Mouse (Mus musculus): ENCODE results near the gene Sstr5.
A peak's percentile ranks its signal among the peaks of the same experiment; 100 is the strongest.

Sstr5 gene

DNA sequence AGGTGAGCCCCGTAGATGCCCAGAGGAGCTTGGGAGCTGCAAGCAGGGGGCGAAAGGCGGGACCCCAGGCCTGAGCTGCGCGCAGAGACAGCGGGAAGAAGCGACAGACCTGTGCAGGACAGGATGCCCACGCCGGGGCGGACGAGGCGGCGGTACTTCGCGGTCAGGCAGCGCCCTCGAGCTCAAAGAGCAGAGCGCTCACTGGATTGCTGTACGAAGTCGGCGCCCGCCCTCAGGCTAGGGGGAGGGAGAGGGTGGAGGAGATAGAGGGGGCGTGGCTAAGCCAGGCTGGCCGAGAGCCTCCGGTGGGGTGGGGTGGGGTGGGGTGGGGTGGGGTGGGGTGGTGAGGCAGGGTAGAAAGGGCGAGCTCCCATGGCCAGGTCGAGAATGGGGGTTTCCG is at the start of gene Sstr5:
TSS of gene Sstr5 (minus strand) at position 276 of the 400 bp plus-strand sequence.
- peak; percentile 47 to 49 for DNase-seq

DNA sequence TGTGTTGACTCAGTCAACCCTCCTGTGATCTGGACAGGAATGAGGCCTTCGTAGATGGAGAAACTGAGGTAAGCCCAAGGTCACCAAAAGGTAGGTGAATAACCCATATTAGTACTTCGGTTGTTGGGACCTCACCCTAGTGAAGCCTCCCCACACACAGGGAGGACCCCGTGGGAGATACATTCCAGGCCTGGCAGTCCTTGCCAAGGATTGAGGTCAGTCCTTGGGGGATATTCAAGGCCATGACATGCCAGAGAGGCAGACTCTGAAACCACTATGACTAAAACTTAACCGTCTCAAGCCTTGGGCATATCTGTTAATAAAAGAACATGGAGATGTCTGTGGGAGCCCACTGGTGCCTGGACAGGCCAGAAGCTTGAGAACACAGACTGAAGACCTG is 44.7 kb upstream of the Sstr5 start:
- DNase-seq = no peak

DNA sequence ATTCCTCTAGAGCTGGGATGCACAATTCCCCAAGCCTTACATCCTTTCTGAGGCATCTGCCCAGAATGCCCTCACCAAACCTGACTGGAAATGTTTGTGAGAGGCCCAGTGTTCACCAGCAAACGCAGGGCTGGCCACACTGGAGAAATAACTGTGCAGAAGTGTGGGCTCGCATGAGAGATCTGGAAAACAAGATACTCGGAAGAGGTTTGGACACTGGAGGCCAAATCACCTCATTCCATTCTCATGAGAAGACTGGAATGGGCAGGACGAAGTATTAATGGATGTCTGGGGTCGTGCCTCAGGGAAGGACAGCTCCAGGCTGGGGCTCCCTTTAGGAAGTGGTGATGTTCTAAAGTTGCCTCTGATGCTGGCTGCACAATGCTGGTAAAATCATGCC is 43.6 kb upstream of the Sstr5 start:
- no peak for DNase-seq

DNA sequence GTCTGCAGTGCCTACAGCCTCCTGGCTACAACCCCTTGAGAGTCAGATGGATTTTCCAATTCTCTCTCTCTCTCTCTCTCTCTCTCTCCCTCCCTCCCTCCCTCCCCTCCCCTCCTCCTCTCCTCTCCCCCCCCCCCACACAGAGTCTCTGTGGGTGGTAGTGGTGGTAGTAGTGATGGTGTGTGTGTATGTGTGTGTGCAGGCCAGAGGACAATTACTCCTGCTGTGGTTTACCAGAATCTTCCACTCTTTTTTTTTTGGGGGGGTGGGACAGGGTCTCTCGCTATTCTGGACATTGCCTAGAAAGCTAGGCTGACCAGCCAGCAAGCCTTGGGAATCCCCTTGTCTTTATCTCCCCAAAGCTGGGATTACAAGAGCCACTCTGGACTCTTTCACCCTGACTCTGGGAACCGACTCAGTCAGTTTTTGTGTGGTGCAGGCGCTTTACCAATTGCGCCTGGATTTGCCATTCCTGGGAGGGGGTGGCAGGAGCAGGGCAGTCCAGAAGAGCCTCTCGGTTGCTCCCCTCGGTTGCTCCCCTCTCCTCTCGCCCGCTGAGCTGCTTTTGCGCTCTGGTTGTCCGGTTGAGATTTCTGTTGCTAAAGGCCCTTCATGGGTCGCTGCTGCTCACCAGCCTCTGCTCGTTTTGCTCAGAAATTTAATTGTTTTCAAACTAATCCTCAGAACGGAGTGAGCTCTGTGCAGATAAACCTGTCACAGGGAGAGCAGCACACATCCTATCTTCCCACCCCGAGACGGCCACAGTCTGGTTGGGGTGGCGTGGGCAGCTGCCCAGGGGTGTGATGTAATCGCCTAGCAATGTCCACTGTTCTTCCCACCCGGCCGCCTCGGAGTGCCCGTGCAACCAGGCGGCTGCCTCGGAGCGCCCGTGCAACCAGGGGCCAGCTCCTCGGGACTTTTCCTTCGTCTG is 42.1 kb upstream of the Sstr5 start:
- peak; percentile 66 to 74 for DNase-seq

DNA sequence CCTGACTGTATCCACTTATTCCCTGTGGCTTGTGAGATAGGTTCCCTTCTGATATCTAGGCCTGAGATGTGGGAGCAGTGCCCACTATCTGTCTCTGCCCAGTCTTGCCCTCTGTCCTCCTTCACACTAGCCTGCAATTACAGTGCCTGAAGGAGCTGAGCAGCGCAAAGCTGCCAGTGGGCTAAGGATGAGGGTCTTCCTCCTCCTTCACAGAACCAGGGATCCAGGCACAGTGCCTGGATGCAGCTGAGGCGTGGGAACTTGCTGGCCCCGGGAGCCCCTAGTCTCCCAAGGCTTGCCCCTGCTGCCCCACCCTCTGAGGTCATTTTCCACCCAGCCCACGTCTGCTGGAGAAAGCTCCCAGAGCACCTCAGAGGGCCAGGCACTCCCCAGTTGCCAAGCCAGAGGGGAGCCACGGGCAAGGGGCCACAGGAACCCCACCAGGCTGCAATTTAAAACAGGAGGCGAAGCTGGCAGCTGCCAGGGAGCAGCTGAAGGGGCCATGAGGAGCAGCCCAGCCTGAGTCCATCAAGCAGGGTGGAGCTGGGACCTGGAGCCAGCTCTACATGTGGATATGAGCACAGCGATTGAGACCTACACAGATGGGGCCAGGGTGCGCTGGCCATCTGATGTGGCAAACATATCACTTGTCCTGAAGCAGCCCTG is 33.4 kb upstream of the Sstr5 start:
- peak; percentile 52 to 77 for DNase-seq

DNA sequence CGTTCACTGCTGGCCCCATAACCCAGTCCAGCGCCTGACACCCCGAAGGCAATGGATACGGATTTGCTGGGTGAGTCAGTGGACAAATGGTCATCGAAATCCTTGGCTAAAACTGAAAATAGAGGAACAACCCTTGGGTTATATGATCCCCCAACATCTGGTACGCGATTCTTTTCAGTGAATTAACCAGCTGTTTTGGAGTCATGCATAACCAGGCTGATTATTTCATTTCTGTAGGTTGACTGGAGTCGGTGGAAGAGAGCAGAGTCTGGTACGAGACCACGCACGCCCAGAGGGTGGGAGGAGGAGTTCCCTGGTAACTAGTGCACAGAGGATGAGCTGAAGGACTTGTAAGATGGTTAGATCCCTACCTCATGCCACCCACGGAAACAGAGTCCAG is 25.0 kb upstream of the Sstr5 start:
- DNase-seq = no peak

DNA sequence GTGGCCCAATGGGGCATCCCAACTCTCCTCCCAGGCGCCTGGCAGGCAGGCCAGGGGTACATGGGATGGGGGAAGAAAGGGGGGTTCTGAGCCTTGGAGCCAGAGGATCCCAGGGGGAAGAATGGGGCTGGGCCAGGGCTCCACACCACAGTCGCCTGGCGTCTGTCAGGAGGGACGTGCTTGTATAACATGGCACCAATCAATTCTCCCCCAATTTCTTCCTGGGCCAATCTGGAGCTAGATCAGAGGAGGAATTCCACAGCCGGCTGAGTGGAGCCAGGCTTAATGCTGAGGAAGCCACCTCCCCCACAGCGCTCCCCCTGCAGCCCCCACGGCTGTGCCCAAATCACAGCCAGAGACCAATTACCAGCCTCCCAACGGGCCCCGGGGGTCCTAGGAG is 23.4 kb upstream of the Sstr5 start:
- DNase-seq = no peak

DNA sequence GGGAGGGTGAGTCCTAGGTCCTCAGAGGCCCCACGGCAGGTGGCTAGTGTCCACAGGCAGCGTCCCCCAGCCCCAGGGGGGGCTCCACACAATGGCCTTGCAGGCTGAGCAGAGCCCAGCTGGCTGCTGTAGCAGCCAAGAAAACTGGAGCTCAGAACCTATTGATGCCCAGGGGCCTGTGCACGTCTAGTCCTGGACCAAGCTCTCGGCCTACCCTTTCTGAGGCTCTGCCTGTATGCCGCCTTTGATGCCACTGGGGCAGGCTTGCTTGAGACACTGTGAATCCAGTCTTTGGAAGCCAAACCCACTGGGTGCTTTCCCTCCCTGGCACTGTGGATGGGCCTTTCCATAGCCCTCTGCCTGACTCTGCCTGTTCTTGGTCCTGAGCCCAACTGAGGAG is 22.4 kb upstream of the Sstr5 start:
- DNase-seq = peak in 1 of 2 experiments; percentile 67

DNA sequence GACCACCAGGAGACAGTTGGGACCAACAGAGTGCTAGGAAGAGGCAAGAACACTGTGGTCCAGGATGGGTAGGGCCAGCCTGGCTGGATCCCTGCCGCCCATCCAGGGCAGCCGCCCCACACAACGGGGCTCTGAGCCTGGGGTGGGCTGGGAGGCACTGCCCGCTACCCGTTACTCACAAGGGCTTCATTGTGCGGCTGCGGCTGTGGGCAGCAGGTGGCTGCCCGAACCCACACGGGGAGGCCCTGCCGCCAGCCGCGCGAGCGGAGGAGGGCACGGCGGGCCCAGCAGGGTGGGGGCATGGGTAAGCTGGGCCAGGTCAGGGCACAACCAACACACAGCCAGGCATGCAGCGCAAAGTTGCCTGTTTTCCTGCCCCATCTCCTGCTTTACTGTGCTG is 21.1 kb upstream of the Sstr5 start:
- DNase-seq = peak in 1 of 2 experiments; percentile 57

DNA sequence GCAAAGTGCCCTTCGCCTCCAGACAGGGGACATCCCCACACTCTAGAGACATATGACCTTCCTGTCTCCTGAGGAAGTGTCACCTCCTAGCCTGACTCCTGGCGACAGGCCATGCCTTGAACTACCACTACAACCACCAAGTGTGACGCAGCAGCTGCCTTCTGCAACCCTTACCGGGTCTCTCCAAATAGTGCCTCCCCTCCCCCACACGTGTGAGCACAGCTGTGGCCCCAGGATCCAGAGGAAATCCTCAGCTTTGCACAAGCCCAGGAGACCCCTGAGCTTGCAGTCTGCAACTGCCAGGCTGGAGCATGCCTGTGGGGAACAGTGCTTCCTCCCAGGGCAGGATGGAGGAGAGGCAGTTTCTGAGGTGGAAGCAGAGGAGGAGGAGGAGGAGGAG is 19.2 kb upstream of the Sstr5 start:
- DNase-seq = no peak

DNA sequence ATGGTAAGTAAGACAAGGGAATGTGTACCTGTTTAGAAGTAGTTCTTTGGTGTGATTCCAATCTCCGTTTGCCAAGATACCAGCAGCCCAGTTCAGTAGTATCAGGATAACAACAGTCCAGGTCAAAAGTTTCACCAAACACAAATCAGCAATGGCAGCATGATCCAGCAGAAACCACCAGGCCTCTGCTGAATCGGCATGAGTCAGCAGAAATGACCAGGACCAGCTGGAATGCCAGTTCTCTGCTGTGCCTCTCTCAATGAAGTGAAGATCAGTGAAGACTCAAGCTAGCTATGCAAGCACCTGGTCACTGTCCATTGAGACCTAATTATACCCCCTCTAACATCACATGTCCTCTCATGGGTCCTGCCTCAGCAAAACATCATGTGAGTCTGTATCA is 17.0 kb upstream of the Sstr5 start:
- DNase-seq = no peak

DNA sequence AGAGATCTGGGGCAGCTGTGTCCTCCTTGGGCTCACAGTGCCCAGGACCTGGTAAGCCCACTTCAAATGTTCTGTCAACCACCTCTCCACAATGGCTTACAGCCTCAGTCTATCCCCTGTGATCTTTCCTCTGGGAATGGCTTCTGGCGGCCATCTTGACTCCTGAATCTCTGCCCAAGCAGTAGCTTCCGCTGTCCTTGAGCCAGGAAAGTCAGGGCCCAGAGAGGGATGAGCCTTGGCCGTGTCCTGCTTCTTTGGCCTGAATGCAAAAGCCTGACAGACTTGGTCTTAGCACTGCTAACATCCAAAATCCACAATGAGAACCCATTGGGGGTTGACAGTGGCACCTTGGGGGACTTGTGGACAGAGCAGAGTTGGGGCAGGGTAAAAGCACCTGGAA is 14.8 kb upstream of the Sstr5 start:
- peak; percentile 45 to 59 for DNase-seq

DNA sequence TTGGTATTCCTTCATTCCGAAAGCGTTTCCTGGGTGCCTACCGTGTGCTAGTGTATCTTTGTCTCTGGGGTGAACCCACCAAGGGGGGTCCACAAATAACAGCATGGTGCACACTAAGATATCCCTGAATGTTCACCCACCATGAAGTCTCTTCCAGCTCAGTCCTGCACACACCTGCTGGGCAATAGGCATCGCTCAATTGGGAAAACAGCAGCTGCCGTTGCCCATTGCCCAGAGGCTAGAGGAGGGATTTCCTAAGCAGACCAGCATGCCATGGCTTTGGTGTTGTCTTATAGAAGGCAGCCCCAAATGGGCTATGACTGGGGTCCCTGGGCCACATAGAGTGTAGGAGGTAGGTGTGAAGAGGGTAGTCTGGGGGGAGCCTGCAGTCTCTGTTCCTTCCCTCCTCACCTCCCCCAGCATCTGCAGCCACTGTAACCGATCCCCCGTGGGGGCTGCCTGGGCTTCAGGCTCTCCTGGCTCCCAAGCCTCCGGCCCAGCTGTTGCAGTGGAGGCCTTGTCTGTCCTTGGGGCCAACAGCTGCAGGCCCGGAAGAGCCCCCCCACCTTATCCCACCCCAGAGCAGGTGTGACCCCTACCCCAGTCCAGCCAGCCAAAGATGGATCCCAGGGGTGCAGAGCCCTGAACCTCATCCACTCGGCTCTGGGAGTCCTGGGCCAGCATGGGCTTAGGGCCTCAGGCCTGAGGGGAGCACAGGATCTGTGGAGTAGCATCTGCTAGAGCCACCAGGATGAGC is 13.2 kb upstream of the Sstr5 start:
- peak in 1 of 2 experiments; percentile 39 for DNase-seq

DNA sequence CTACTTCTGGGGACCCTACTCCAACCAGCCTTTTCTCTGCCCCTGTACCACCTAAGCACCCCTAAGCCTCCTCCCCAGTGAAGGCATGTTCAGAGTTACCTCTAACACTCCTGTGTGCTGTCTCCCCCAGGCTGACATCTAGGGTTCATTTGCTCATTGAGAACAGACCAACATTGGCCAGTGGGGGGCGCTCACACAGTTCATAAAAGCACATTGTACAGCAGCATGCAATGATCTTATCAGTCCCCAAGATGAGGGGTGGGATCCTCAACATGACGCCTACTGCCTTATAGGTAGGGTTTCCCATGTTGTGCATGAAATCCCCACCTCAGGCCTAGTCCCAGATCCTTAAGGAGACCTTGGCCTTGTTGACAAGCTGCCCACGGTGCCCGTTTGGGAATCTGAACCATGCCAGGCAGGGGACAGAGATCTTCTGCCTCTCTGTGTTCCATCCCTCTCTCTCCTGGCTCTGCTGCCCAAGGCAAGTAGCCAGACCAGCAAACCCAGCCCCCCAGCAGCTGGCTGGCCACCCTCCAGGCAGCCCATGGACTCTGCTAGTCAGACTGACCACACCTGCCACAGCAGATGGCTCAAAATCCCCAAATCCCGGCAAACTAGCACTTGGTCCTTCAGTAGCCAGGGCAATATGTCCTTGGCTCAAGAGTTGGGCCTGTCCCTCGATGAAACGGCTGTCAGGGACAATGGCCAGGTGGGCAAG is 11.9 kb upstream of the Sstr5 start:
- peak; percentile 90 to 95 for DNase-seq

DNA sequence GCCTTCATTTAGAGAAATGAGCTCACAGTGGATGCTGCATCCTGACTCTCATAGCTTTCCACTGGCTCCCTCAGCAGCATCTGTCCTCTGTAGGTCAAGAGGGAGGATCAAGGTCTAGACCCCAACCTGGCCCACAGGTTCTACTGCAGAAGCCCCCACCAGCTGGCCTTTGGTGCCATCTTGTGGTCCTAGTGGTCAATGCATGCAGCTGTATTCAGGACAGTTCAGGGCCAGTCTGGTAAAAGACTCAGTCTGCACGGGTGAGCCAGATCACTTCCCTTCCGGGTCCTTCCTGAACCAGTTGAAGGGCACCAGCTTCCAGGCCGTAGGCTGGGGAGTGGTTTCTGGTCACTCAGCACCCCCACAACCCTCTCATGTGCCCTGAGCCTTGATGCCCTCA is 10.7 kb upstream of the Sstr5 start:
- peak; percentile 91 to 92 for DNase-seq

DNA sequence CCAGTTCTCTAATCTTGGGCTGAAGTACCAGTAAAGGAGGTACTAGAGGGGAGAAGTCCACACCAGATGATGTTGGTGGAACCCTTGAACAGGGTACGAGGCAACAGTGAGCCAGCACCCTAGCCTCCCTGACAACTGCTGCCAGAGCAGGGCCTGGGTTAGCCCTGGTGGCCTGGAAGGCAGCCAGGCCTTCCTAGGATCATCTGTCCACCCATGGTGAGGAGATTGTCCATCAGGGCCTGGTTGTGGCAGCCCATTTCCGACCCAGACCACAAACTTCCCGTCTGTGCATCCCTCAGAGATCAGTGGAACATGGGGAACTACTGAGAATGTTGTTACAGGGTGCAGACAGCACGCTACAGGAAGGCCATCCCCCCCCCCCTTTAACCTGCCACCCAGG is 5.5 kb upstream of the Sstr5 start:
- peak in 1 of 2 experiments; percentile 33 for DNase-seq

DNA sequence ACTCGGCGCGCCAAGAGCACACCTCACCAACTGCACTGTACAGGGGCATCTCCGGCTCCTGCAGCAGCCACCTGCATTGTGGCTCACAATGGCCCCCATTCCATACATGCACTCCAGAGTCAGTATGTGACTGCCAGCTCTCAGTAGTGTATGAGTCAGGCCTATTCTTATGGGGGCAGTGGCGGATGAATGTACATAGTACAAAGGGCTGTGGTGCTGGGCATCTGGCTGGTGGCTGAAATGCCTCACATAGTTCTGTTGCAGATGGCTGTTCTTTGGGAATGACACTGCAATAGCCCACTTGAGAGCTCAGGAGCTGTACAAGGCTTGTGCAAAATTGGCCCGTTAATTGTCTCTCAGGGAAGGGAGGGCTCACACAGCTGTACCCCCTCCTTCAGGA is 15.0 kb downstream of the Sstr5 start:
- DNase-seq = no peak

DNA sequence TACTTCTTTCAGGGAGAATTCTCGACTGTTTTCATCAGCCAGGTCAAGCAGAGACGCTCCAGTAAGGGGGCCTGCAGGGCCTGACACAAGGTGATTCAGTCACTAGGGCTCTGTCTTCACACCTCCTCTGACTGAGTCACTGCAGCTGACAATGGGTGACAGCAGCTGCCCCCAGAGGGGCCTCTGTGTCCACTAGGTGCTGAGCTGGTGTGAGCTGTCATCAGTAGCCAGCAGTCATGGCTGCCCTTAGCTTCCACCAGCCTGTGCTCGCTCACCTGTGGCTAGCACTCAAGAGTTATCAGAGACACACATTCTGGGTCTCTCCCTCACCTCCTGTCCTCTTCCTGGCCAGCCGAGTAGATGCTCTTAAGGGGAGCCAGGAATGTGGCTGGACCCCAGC is 16.3 kb downstream of the Sstr5 start:
- DNase-seq = no peak

DNA sequence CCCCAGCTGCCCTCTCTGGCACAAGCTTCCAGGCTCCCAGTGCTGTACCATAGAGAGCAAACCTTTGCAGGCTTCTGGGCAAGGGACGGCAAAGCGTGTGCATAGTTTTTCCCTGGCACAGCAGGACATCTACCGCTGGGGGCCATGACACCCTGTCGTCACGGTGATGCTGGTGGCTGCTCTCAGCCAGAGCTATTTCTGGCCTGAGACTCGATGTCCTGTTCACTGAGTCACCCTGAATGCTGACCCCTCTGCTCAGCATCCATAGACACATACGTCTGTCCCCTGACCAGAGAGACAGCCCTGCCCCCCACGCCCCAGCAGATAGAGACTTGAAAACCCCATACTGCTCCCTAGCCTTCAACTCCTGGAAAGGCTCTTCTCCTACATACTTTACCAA is 16.9 kb downstream of the Sstr5 start:
- DNase-seq = no peak

DNA sequence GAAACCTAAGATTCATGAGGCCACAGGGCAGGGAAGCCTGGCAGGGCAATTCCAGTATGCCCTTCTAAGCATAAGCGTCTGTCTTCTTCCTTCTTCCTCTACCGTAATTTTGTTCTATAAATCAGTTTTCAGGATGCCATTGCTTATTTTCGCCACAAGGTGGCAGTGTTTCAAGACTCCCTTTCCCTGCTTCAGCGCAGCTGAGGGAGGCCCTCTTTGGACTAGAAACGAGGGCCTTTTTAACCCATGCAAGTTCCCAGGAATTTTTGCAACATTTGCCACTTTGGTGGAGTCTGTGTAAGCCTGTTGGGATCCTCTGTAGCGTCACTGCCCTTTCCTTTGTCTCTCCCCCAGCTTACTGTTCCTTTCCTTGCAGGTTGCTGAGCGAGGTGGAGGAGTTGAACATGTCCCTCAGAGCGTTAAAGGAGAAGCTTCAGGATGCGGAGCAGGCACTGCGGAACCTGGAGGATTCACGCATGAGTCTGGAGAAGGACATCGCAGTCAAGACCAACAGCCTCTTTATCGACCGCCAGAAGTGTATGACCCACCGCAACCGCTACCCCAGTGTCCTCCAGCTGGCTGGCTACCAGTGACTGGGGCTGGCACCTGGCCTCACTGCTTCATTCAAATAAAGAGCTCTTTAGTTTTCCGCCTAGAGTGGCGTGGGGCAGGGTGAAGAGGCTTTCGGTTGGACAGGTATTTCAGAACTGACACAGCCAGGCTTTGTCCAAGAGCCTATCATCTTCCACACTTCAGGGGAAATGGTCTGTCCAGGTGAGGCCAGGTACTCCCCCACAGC is 20.9 kb downstream of the Sstr5 start:
- peak; percentile 74 to 79 for DNase-seq

DNA sequence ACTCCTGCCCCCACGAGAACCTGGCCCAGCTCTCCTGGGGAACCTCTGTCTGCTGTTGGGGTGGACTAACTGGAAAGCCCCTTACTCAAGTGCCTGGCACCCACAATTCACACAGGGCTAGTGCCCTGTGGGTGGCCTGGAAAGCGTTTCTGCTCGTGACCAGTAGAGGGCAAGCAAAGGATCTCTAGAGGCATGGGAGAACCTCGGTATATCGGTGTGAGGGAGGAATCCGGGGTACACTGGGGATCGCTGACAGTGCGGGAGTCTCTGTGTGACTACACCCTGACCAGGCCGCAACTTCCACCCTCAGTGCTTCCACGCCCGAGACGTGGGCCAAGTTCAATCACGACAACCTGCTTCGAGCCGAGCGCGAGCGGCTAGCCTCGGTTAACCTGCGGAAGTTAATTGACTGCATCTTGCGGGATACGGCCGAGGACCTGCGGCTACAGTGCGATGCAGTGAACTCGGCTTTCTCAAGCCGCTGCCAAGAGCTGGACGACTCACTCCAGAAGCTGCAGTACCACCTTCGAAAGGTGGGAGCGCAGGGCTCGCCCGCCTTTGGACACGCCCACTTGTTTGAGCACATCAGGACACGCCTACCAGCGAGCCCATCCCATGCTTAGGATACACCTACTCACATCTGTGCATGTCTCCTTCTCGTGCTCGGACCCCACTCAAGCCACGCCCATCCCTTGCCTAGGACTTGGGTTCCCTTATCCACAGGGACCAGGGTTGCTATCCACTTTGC is 22.6 kb downstream of the Sstr5 start:
- DNase-seq = peak; percentile 66 to 77
